Mouse (Mus musculus) layer of hippocampus, adult 8-10 months (tissue): ENCODE measurements around the gene Sec31b. TPM values are rescaled to one million over a fixed set of nuclear protein-coding genes. Genes with fewer than 3 reads are reported as not detected.

Experiments
- DNase-seq, 2 experiments: peaks; one replicate each; pipeline ENCODE4 v3.0.0; 2022; ENCODE audit warnings: low spot score in 2 of 2
- total RNA-seq, 4 experiments: library from RNA; stranded (reverse); gene quantifications; 2 replicates each; pipeline ENCODE4 v1.2.4; 2022

Sec31b gene
- total RNA-seq, 4 experiments from 2014 or later = 0.23 to 0.63 (median 0.33) TPM

- DNase-seq = no peak
Measured at GRCm38 (mm10) chr19:44487266-44487665, 58.4 kb downstream of the Sec31b start.

- DNase-seq = no peak
Measured at GRCm38 (mm10) chr19:44476541-44476940, 69.1 kb downstream of the Sec31b start.

- no peak for DNase-seq
Measured at GRCm38 (mm10) chr19:44475268-44475667, 70.4 kb downstream of the Sec31b start.

GRCm38 (mm10) chr19:44474158-44474557 is 71.5 kb downstream of the Sec31b start:
- DNase-seq = peak; percentile 46 to 69

Other genes with a start within 250 kb of the Sec31b start
- 1 to 10 TPM; 2.3 to 3.0 (median 2.7) TPM for gene Scd4, start 212.8 kb downstream of the Sec31b start, total RNA-seq
- 100 to 1,000 TPM; 131 to 178 (median 143) TPM for gene Scd1, start 138.0 kb downstream of the Sec31b start, total RNA-seq
- gene Wnt8b, start 52.4 kb downstream of the Sec31b start, total RNA-seq = not detected
- gene Gm20538, start 7.0 kb upstream of the Sec31b start, total RNA-seq = not detected
- 100 to 1,000 TPM; 368 to 426 (median 402) TPM for gene Ndufb8, start 9.6 kb upstream of the Sec31b start, total RNA-seq
- gene Hif1an, start 17.0 kb upstream of the Sec31b start, total RNA-seq = 10 to 100 TPM; 30.8 to 37.2 (median 33.1) TPM
- gene Pax2, start 210.2 kb upstream of the Sec31b start, total RNA-seq = under 1 TPM in 2 of 4 experiments, not detected in 2; 0.30 to 0.36 TPM